Mouse (Mus musculus): ENCODE data around the gene Carmil3. TPM values are rescaled to one million over a fixed set of nuclear protein-coding genes. Genes with fewer than 3 reads are reported as not detected.

Carmil3 gene
- polyA plus RNA-seq, 1 experiment from 2014 or later, result 4.3 TPM

DNA sequence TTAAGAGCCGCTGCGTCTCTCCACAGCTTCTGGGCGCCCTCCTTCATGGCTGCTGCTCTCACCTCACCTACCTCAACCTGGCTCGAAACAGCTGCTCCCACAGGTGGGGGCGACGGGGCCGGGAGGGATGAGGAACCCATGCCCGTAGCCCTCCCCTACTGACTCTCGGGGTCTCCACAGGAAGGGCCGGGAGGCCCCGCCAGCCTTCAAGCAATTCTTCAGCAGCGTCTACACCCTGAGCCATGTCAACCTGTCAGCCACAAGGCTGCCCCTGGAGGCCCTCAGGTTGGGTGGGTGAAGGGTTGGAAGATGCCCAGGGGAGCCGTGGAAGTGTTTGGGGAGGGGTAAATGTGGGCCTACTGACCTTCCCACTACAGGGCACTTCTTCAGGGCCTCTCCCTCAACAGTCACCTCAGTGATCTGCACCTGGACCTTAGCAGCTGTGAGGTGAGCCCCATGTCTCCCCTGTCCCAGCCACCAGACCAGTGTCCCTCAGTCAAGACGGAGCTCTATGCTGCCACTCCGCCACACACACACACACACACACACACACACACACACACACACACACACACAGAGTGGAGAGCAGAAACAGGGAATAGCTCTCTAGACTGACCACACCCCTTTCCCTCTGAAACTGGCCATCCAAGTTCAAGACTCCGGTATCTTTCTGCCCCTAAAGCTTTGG is 6.5 kb downstream of the Carmil3 start:
- H3K4me2 ChIP-seq, result no peak overlapping the region
- no peaks in the 10 kb centered on the region for H3K9me3 ChIP-seq
- H3K4me3 ChIP-seq, result no peak overlapping the region
- H3K9ac ChIP-seq, result no peak overlapping the region
- H3K36me3 ChIP-seq, result peaks cover 10% of the 10 kb centered on the region
- no peaks in the 10 kb centered on the region for H3K27me3 ChIP-seq
- ATAC-seq (ENCODE audit: insufficient number of reproducible peaks, insufficient read depth, low FRiP score, low TSS enrichment, low read depth), result no peak
- 68% methylated on average over 16 of the region's 16 CpGs for WGBS
- H3K27ac ChIP-seq, result no peak overlapping the region
- peaks cover 6% of the 10 kb centered on the region for H3K4me1 ChIP-seq

DNA sequence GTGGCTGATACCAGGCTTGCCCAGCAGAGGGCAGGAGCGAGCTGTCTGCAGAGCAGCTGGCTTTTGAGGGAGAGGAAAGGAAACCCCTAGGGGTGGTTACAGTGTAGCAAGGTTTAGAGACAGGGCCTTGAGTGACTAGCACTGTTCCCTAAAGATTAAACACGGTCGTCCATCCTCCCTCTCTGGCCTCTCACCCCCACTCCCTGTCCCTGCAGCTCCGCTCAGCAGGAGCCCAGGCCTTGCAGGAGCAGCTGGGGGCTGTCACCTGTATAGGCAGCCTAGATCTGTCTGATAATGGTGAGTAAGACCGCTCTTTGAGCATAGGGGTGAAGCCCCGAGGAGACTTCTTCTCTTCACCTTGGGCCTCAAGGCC is 7.0 kb downstream of the Carmil3 start:
- H3K4me2 ChIP-seq, result no peak overlapping the region
- peaks cover 6% of the 10 kb centered on the region for H3K4me1 ChIP-seq
- WGBS, result 27% methylated on average over 6 of the region's 6 CpGs
- no peak overlapping the region for H3K27ac ChIP-seq
- peaks cover 10% of the 10 kb centered on the region for H3K36me3 ChIP-seq
- no peaks in the 10 kb centered on the region for H3K9me3 ChIP-seq
- no peak for ATAC-seq (ENCODE audit: insufficient number of reproducible peaks, insufficient read depth, low FRiP score, low TSS enrichment, low read depth)
- H3K27me3 ChIP-seq, result no peaks in the 10 kb centered on the region
- peak overlapping the region; percentile 49; the same call in 1 of the 2 replicates for H3K9ac ChIP-seq
- H3K4me3 ChIP-seq, result no peak overlapping the region

DNA sequence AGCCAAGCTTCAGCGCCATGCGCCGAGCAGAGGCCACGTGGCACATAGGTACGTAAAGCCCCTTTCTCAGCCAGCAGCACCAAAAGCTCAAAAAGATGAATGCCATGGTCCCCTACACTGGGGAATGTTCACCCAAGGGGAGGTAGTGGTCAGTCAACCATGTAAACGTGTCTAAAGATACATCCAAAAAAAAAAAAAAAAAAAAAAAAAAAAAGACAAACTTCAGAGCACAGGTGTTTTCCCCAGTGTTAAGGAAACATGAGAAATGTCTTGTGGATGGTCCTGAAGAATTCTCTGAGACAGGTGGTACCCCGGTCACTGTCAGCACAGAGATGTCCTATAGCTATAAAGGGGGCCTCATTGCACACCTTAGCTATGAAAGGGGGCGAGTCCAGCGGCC is 15.2 kb downstream of the Carmil3 start:
- ATAC-seq (ENCODE audit: insufficient number of reproducible peaks, insufficient read depth, low FRiP score, low TSS enrichment, low read depth), result no peak
- Histone ChIP-seq H3K9ac (no peak overlapping the region), H3K4me3 (no peak overlapping the region), H3K4me2 (no peak overlapping the region), H3K27ac (no peak overlapping the region), H3K36me3 (no peaks in the 10 kb centered on the region), H3K9me3 (no peaks in the 10 kb centered on the region), H3K4me1 (0 out of 2 replicates have a peak, but pooled peaks cover 9% of the 10 kb centered on the region), H3K27me3 (no peaks in the 10 kb centered on the region; the same call in 1 of the 2 replicates)
- WGBS, result 86% methylated on average over 9 of the region's 9 CpGs

DNA sequence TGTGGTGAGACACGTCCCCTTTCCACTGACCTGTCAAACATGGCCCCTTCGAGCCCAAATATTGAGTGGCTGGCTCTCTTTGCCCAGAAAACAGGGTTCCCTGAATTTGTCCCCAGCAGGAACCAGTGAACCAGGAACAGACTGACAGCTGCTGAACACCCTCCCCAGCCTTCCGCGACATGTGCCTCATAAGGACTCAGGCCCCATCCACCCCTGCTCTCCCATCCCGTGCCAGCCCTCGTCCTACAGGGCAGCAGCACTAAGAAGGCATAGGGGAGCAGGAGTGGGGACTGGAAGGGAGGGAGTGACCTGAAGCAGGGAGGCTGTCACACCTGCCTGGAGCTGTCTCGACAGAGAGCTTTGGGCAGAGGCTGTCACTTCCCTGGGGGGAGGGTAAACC is 17.4 kb downstream of the Carmil3 start:
- 46% methylated on average over 7 of the region's 7 CpGs for WGBS
- H3K4me2 ChIP-seq, result no peak overlapping the region
- H3K9ac ChIP-seq, result 0 out of 2 replicates have a peak overlapping the region, but pooled peaks have one; percentile 16
- H3K27ac ChIP-seq, result no peak overlapping the region
- ATAC-seq (ENCODE audit: insufficient number of reproducible peaks, insufficient read depth, low FRiP score, low TSS enrichment, low read depth), result no peak
- no peaks in the 10 kb centered on the region for H3K36me3 ChIP-seq
- H3K4me1 ChIP-seq, result 0 out of 2 replicates have a peak, but pooled peaks cover 17% of the 10 kb centered on the region
- H3K4me3 ChIP-seq, result no peak overlapping the region
- peaks cover 18% of the 10 kb centered on the region for H3K27me3 ChIP-seq
- no peaks in the 10 kb centered on the region for H3K9me3 ChIP-seq

DNA sequence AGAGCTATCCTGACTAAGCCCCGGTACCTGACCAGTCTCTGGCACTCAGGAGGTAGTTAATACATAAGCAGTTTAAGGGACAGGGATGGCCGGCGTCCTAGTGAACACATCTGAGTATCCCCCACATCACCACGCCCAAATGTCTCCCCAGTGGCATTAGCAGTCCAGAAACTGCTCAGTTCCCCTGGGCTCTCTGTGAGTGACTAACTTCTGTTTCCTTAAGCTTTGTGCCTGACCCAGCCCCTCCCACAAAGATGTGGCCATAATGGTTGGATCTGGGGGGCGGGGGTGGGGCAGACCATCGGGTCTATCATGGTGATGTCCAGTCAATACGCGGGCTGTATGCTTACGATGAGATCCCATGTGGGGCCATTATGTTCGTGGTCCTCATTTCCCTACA is 19.1 kb downstream of the Carmil3 start:
- 83% methylated on average over 10 of the region's 10 CpGs for WGBS
- 0 out of 2 replicates have a peak, but pooled peaks cover 17% of the 10 kb centered on the region for H3K4me1 ChIP-seq
- H3K4me2 ChIP-seq, result no peak overlapping the region
- H3K4me3 ChIP-seq, result no peak overlapping the region
- no peak for ATAC-seq (ENCODE audit: insufficient number of reproducible peaks, insufficient read depth, low FRiP score, low TSS enrichment, low read depth)
- H3K9me3 ChIP-seq, result no peaks in the 10 kb centered on the region
- H3K27ac ChIP-seq, result no peak overlapping the region
- H3K27me3 ChIP-seq, result peaks cover 18% of the 10 kb centered on the region
- H3K36me3 ChIP-seq, result no peaks in the 10 kb centered on the region
- no peak overlapping the region for H3K9ac ChIP-seq

DNA sequence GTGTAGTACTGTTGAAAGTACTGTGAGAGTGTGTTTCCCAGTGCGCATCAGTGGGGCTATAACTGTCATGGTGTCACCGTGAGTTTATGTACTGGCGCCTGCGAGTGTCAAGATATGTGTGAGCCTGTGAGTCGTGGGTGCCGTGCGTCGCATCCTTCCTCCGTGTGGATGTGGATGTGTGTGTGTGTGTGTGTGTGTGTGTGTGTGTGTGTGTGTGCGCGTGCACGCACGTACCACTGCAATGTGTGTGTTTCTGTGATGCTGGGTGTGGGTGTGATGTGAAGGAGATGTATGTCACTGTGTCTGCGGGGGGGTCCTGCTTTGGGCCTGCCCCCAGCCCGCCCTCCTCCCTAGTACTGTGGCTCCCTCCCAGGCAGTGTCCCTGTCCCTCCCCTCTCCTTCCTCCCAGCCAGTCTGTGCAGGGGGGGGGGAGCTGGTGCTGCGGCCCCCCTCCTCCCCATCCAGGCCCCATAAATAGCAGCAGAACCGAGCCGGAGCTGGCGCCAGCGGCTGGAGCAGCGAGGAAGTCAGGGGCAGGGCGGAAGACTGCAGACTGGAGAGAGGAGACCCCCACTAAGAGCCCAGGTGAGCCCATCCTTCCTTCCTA is 19.8 kb downstream of the Carmil3 start, which contains the start of gene Cpne6:
Gene Cpne6 (plus strand): TSS at position 321 of the 607 bp plus-strand sequence.
- Histone ChIP-seq H3K4me1 (0 out of 2 replicates have a peak, but pooled peaks cover 17% of the 10 kb centered on the region), H3K36me3 (no peaks in the 10 kb centered on the region), H3K9ac (no peak within 1 kb of the TSS; the same call in 1 of the 2 replicates), H3K4me3 (no peak within 1 kb of the TSS), H3K9me3 (no peaks in the 10 kb centered on the region), H3K4me2 (no peak within 1 kb of the TSS), H3K27me3 (peaks cover 19% of the 10 kb centered on the region), H3K27ac (no peak within 1 kb of the TSS)
- no peak for ATAC-seq (ENCODE audit: insufficient number of reproducible peaks, insufficient read depth, low FRiP score, low TSS enrichment, low read depth)
- 70% methylated on average over 19 of the region's 22 CpGs for WGBS

DNA sequence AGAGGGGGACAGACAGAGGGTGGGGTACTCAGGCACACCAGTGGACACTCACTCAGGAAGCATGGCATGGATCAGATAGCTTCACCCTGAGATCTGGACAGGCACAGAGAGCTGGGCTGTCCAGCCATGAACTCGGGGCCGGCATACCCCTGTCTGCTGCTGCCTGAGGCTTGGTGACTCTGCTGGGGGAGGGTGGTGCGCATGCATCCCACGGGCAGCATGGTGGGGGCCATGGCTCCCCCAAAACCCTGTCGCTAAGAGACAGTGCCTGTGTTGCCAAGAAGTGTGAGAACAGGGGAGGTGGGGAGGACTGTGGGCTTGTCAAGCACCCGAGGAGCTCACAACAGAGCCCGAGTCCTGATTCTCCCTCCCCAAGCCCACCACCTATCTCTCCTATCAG is 20.6 kb downstream of the Carmil3 start:
- H3K9ac ChIP-seq, result no peak overlapping the region
- 0 out of 2 replicates have a peak, but pooled peaks cover 17% of the 10 kb centered on the region for H3K4me1 ChIP-seq
- ATAC-seq (ENCODE audit: insufficient number of reproducible peaks, insufficient read depth, low FRiP score, low TSS enrichment, low read depth), result peak; percentile 33; the same call in 1 of the 2 replicates

DNA sequence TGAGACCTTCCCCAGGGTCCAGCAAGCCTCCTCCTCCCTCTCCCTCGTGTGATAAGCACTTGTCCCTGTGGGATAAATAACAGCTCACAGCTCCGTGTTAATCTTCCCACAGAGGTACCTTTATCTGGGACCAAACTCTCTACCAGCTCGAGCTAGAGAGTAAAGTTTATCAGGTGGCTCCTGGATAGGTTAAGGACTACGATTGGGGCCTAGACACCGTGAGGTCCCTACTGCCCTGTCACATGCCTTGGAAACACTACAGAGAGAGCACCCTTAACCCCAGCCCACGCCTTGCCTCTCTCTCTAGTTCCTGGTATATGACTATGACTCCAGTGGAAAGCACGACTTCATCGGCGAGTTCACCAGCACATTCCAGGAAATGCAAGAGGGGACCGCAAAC is 23.5 kb downstream of the Carmil3 start:
- Histone ChIP-seq H3K9me3 (no peaks in the 10 kb centered on the region), H3K4me1 (0 out of 2 replicates have a peak, but pooled peaks cover 12% of the 10 kb centered on the region), H3K9ac (no peak overlapping the region), H3K4me3 (no peak overlapping the region), H3K4me2 (no peak overlapping the region), H3K27ac (no peak overlapping the region), H3K27me3 (peaks cover 46% of the 10 kb centered on the region), H3K36me3 (no peaks in the 10 kb centered on the region)
- 65% methylated on average over 10 of the region's 10 CpGs for WGBS
- ATAC-seq (ENCODE audit: insufficient number of reproducible peaks, insufficient read depth, low FRiP score, low TSS enrichment, low read depth), result no peak

More for the DNA sequence above, 20.6 kb downstream of the Carmil3 start:
- 50% methylated on average over 7 of the region's 7 CpGs for WGBS
- Histone ChIP-seq H3K4me3 (no peak overlapping the region), H3K9me3 (no peaks in the 10 kb centered on the region), H3K27me3 (peaks cover 26% of the 10 kb centered on the region), H3K27ac (no peak overlapping the region), H3K4me2 (no peak overlapping the region), H3K36me3 (no peaks in the 10 kb centered on the region)

DNA sequence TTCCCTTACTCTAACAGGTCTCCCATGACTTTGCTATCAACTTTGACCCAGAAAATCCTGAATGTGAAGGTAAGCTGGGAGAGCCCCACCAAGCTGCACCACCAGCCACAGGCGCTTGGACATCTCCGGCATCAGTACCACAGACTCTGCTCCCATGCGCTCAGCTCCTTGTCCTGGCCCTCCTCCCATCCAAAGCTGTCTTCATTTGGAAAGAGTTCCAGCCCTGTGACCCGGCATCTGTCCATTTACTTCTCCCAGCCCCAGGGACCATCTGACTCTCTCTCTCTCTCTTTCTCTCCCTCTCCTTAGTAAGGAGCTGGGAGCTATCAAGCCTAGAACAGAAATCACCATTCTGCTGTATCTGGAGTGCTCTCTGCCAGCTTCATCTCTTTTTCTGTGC is 25.4 kb downstream of the Carmil3 start:
- 91% methylated on average over 4 of the region's 4 CpGs for WGBS
- H3K9ac ChIP-seq, result no peak overlapping the region
- H3K27ac ChIP-seq, result no peak overlapping the region
- no peaks in the 10 kb centered on the region for H3K36me3 ChIP-seq
- no peaks in the 10 kb centered on the region for H3K9me3 ChIP-seq
- no peak overlapping the region for H3K4me2 ChIP-seq
- no peak for ATAC-seq (ENCODE audit: insufficient number of reproducible peaks, insufficient read depth, low FRiP score, low TSS enrichment, low read depth)
- peaks cover 63% of the 10 kb centered on the region for H3K27me3 ChIP-seq
- no peak overlapping the region for H3K4me3 ChIP-seq
- peaks cover 8% of the 10 kb centered on the region; the same call in 1 of the 2 replicates for H3K4me1 ChIP-seq

DNA sequence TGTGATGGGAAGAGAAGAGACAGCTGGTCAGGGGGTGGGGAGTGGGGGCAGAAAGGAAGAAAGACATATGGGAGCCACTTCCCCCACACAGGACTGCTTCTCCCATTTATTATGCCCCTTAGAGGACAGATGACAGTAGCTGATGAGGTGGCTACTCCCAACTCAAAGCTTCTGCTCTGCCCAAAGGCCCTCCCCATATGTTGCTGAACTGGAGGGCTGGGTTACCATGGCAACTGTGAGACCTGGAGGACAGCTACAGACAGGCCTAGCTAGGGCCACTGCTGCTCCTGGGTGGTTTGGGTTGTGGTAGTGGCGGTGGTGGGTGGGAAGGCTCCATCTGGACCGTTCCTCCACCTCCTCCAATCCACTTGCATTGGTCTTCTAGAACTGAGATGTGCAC is 28.4 kb downstream of the Carmil3 start:
- Histone ChIP-seq H3K9me3 (no peaks in the 10 kb centered on the region), H3K4me1 (peaks cover 4% of the 10 kb centered on the region; the same call in 1 of the 2 replicates), H3K4me3 (no peak overlapping the region), H3K4me2 (no peak overlapping the region), H3K27me3 (peaks cover 73% of the 10 kb centered on the region), H3K9ac (no peak overlapping the region), H3K36me3 (no peaks in the 10 kb centered on the region), H3K27ac (no peak overlapping the region)
- WGBS, result 63% methylated on average over 2 of the region's 2 CpGs
- no peak for ATAC-seq (ENCODE audit: insufficient number of reproducible peaks, insufficient read depth, low FRiP score, low TSS enrichment, low read depth)

DNA sequence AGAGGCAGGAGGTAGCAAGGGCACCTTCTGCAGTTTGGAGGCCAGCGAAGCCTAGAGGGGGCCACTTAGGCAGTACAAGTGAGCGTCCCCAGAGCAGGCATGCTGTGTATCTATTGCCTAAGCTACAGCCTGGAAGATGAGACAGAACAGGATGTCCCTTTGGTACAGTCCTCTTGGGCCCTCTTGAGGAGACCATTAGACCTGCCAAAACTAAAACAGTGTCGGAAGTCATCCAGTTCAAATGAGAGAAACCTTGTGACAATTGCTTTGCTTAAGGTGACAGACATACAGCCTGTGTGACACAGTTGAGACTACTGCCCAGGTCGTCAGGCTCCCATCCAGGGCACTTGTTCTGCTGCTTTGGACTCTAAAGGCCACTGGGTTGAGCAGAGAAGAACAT is 29.2 kb downstream of the Carmil3 start:
- ATAC-seq (ENCODE audit: insufficient number of reproducible peaks, insufficient read depth, low FRiP score, low TSS enrichment, low read depth), result no peak
- WGBS, result 63% methylated on average over 4 of the region's 4 CpGs
- Histone ChIP-seq H3K4me2 (no peak overlapping the region), H3K27me3 (peaks cover 76% of the 10 kb centered on the region), H3K27ac (no peak overlapping the region), H3K9ac (no peak overlapping the region), H3K36me3 (no peaks in the 10 kb centered on the region), H3K4me1 (peaks cover 4% of the 10 kb centered on the region; the same call in 1 of the 2 replicates), H3K9me3 (no peaks in the 10 kb centered on the region), H3K4me3 (no peak overlapping the region)
